Mouse (Mus musculus) lung, postnatal 14 days (tissue): ENCODE results near the gene Gm28048.

ENCODE experiments used
- DNase-seq: peaks from one replicate; pipeline ENCODE4 v3.0.0; 2021

The Gm28048 gene

GRCm38 (mm10) chr11:22792149-22792548 lies 189.7 kb downstream of the Gm28048 start:
- no peak for DNase-seq

DNA sequence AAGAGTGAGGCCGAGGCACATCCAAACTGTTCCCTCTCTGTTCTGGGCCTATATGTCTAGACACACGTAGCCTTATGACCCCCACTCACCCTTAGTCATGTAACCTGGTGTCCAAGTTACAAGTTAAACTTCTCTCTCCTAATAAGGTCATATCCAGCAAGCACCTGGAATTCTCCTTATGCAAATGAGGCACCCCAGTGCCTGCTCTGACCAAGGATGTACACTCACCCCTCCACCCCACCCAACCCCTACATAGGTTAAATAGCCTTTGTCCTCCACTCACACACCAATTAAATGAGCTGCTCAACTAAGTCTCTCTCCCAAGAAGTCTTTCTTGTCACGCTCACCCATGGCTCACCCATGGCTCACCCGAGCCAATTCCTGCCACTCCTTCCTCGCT lies 190.2 kb downstream of the Gm28048 start:
- DNase-seq, result no peak

DNA sequence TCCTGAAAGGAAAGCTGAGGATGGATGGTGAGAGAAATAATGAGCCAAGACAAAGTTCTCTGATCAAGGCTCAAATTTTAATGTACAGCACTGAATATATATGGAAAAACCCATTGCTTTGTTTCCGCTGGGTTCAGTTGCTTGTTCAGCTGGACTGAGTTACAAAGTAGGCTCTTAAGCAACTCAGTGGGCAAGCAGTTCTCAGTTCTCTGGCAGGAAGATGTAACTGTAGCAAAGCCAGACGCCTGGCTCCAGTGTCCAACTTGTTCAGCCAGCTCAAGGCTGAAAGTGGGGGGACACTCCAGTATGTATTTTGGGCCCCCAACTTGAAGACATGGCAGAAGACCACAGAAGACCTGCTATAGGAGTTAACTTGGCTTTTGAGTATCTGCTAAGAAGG lies 194.1 kb downstream of the Gm28048 start:
- DNase-seq, result no peak
